Mouse (Mus musculus): ENCODE results near the gene Hspb8. TPM values are rescaled to one million over a fixed set of nuclear protein-coding genes. Genes with fewer than 3 reads are reported as not detected.

The Hspb8 gene
- total RNA-seq (2012; rRNA removed): not detected in 2 replicates
- polyA plus RNA-seq (2012; ENCODE audit: insufficient read depth in 1 of 2, insufficient read length in 2 of 2, low read depth in 1 of 2, low replicate concordance in 2 of 2, missing spikeins in 1 of 2): not detected

DNA sequence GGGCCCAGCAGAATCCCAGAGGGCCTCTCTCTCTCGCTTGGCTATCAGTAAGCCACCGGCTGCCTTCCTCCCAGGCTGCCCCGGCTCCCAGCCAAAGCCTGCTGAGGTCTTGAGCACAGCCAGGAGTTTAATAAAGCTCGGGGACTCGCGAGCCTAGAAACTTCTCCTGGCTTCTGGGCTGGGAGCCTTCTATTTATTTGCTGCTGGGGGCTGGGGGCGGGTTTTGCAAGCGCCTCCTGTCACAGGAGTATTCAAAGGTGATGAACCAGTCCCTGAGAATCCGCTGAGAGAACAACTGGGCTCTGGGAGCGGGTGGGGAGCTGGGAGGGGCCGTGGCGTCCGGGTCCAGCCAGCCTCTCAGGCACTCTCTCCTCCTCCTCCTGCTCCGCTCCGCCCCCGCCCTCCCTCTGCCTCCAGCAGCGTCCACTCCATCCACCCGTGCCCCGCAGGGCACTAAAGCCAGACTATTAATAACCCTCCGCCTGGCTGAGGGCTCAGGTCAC lies at the start of gene Hspb8:
Gene Hspb8, minus strand, starts transcription at position 166 of the 503 bp plus-strand sequence.
- Histone ChIP-seq H3K9ac (ENCODE audit: control insufficient read depth, low read depth, low read length, poor library complexity, severe bottlenecking) (no peak within 1 kb of the TSS), H3K79me2 (ENCODE audit: control insufficient read depth, insufficient read depth, low read length, poor library complexity) (no peaks in the 10 kb centered on the region), H3K27ac (ENCODE audit: control insufficient read depth, low read depth, low read length) (no peak within 1 kb of the TSS), H3K36me3 (ENCODE audit: control insufficient read depth in 1 of 2, insufficient read depth in 2 of 2, low read length in 2 of 2) (no peaks in the 10 kb centered on the region), H3K27me3 (ENCODE audit: control insufficient read depth in 1 of 2, insufficient read depth in 2 of 2, low read length in 2 of 2) (no peaks in the 10 kb centered on the region), H3K4me3 (ENCODE audit: control insufficient read depth in 1 of 2, insufficient read depth in 1 of 2, low read depth in 2 of 2, low read length in 2 of 2) (no peak within 1 kb of the TSS), H3K9me3 (replicated peaks; ENCODE audit: insufficient read depth, low read length) (no peaks in the 10 kb centered on the region), H3K4me1 (ENCODE audit: control insufficient read depth in 1 of 2, insufficient read depth in 2 of 2, low read length in 2 of 2) (no peaks in the 10 kb centered on the region)
- no peak for DNase-seq (ENCODE audit: low read depth, low spot score)
- TF ChIP-seq USF2 (IDR thresholded peaks at IDR 0.05; ENCODE audit: borderline replicate concordance in 1 of 2, insufficient read depth in 1 of 2, low read depth in 1 of 2, low read length in 2 of 2): no peak
- no peak for TF ChIP-seq BHLHE40 (IDR thresholded peaks at IDR 0.05; ENCODE audit: borderline replicate concordance, low read depth, low read length)
- no peak for TF ChIP-seq CTCF (IDR thresholded peaks at IDR 0.05 in 2 of 3, conservative IDR thresholded peaks at IDR 0.05 in 1 of 3; ENCODE audit: control insufficient read depth in 1 of 3, insufficient read depth in 1 of 3, low read depth in 2 of 3, low read length in 3 of 3, poor library complexity in 1 of 3, severe bottlenecking in 1 of 3)
- no peak for TF ChIP-seq SIN3A (IDR thresholded peaks at IDR 0.05; ENCODE audit: low read length)
- TF ChIP-seq ETS1 (IDR thresholded peaks at IDR 0.05; ENCODE audit: low read depth, low read length): no peak
- TF ChIP-seq ZNF384 (IDR thresholded peaks at IDR 0.05; ENCODE audit: low read depth, low read length): no peak
- TF ChIP-seq POLR2A (IDR thresholded peaks at IDR 0.05; ENCODE audit: control insufficient read depth in 1 of 2, insufficient read depth in 1 of 2, low read depth in 1 of 2, low read length in 2 of 2, poor library complexity in 1 of 2): no peak
- no peak for TF ChIP-seq ZMIZ1 (IDR thresholded peaks at IDR 0.05; ENCODE audit: low read depth, low read length)
- TF ChIP-seq UBTF (IDR thresholded peaks at IDR 0.05; ENCODE audit: borderline replicate concordance, insufficient read depth, low read depth, low read length): no peak
- TF ChIP-seq MXI1 (IDR thresholded peaks at IDR 0.05; ENCODE audit: low read depth, low read length): no peak
- no peak for TF ChIP-seq USF1 (IDR thresholded peaks at IDR 0.05; ENCODE audit: low read depth, low read length)

- DNase-seq (ENCODE audit: low read depth, low spot score): no peak
- no peaks in the 10 kb centered on the region for H3K79me2 ChIP-seq (ENCODE audit: control insufficient read depth, insufficient read depth, low read length, poor library complexity)
- H3K4me3 ChIP-seq (ENCODE audit: control insufficient read depth in 1 of 2, insufficient read depth in 1 of 2, low read depth in 2 of 2, low read length in 2 of 2): no peak overlapping the region
- H3K27me3 ChIP-seq (ENCODE audit: control insufficient read depth in 1 of 2, insufficient read depth in 2 of 2, low read length in 2 of 2): no peaks in the 10 kb centered on the region
- no peak overlapping the region for H3K27ac ChIP-seq (ENCODE audit: control insufficient read depth, low read depth, low read length)
- no peaks in the 10 kb centered on the region for H3K9me3 ChIP-seq (replicated peaks; ENCODE audit: insufficient read depth, low read length)
- TF ChIP-seq CTCF (IDR thresholded peaks at IDR 0.05 in 2 of 3, conservative IDR thresholded peaks at IDR 0.05 in 1 of 3; ENCODE audit: control insufficient read depth in 1 of 3, insufficient read depth in 1 of 3, low read depth in 2 of 3, low read length in 3 of 3, poor library complexity in 1 of 3, severe bottlenecking in 1 of 3): peak in 1 of 3 experiments; percentile 20; a peak in 1 of 6 replicates
- TF ChIP-seq POLR2A (IDR thresholded peaks at IDR 0.05; ENCODE audit: control insufficient read depth in 1 of 2, insufficient read depth in 1 of 2, low read depth in 1 of 2, low read length in 2 of 2, poor library complexity in 1 of 2): no peak
- H3K36me3 ChIP-seq (ENCODE audit: control insufficient read depth in 1 of 2, insufficient read depth in 2 of 2, low read length in 2 of 2): no peaks in the 10 kb centered on the region
- H3K4me1 ChIP-seq (ENCODE audit: control insufficient read depth in 1 of 2, insufficient read depth in 2 of 2, low read length in 2 of 2): no peaks in the 10 kb centered on the region
- H3K9ac ChIP-seq (ENCODE audit: control insufficient read depth, low read depth, low read length, poor library complexity, severe bottlenecking): no peak overlapping the region
Measured at GRCm38 (mm10) chr5:116461354-116462042, 38.8 kb upstream of the Hspb8 start.

Data from MEL (cell line).